Mouse (Mus musculus) liver, adult 2 months (tissue): ENCODE measurements around the gene Ldb3.

ENCODE experiments used
- CTCF ChIP-seq: fragments of 200-500 bp; IDR thresholded peaks from 2 replicates; pipeline ENCODE4 v1.5.1; 2011; ENCODE audit warnings: low read depth, low read length, control low read depth
- POLR2A ChIP-seq: fragments of 200-500 bp; IDR thresholded peaks from 2 replicates; pipeline ENCODE4 v1.6.1; 2011; ENCODE audit warnings: low read length, control low read depth; ENCODE audit not compliant: insufficient read depth; ENCODE audit errors: extremely low read depth

DNA sequence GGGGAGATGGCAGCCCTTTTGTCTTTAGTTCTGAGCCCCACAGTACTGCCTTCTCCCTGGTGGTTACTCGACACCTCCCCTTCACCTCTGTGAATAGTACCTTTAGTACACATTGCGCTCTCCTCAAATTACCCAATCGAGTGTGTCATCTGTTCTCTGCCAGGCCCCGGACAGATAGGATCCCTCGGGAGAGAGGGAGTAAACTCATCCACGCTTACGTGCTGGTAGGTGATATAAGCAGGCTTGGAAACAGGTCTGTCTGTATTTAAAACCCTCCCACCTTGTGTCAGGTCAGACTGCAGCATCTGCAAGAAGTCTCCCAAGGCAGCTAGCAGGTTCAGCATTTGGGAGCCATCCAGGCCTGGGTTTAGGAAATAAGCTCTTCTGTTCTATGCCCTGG is 46.7 kb upstream of the Ldb3 start:
- TF ChIP-seq CTCF (no peak), POLR2A (no peak)
